Mouse (Mus musculus) embryonic facial prominence, embryonic 14.5 days (tissue): ENCODE measurements around the gene Twist2. TPM values are rescaled to one million over a fixed set of nuclear protein-coding genes. Genes with fewer than 3 reads are reported as not detected.

Source experiments
- ATAC-seq: fragments of 200-750 bp; cut with Nextera tagmentation; 2 replicates; pipeline ENCODE4 v1.8.0; 2017; ENCODE audit warnings: low read depth, moderate number of reproducible peaks, moderate TSS enrichment
- DNase-seq: peaks from one replicate; pipeline ENCODE4 v3.0.0-alpha.2; 2015; ENCODE audit warnings: low spot score
- H3K27ac ChIP-seq: fragments of 300-500 bp; sonication (generic); replicated peaks from 2 replicates; pipeline ENCODE4 v1.5.1; 2014; ENCODE audit warnings: low read depth, mild to moderate bottlenecking, low read length, moderate library complexity
- H3K27me3 ChIP-seq: fragments of 300-500 bp; sonication (generic); replicated peaks from 2 replicates; pipeline ENCODE4 v1.6.1; 2014; ENCODE audit warnings: low read length; ENCODE audit not compliant: control insufficient read depth, insufficient read depth
- H3K36me3 ChIP-seq: fragments of 300-500 bp; sonication (generic); 2 replicates; pipeline ENCODE4 v1.6.1; 2014; ENCODE audit warnings: low read length, mixed read lengths; ENCODE audit not compliant: control insufficient read depth, insufficient read depth
- H3K4me1 ChIP-seq: fragments of 300-500 bp; sonication (generic); 2 replicates; pipeline ENCODE4 v1.6.1; 2014; ENCODE audit warnings: antibody characterized with exemption, low read length; ENCODE audit not compliant: control insufficient read depth, insufficient read depth
- H3K4me2 ChIP-seq: fragments of 300-500 bp; sonication (generic); 2 replicates; pipeline ENCODE4 v1.6.1; 2014; ENCODE audit warnings: low read depth, mild to moderate bottlenecking, low read length, moderate library complexity, mixed read lengths
- H3K4me3 ChIP-seq: fragments of 300-500 bp; sonication (generic); 2 replicates; pipeline ENCODE4 v1.5.1; 2014; ENCODE audit warnings: low read depth, mild to moderate bottlenecking, low read length
- H3K9ac ChIP-seq: fragments of 300-500 bp; sonication (generic); 2 replicates; pipeline ENCODE4 v1.6.1; 2014; ENCODE audit warnings: low read depth, mild to moderate bottlenecking, low read length, moderate library complexity, mixed read lengths
- H3K9me3 ChIP-seq: fragments of 300-500 bp; sonication (generic); 2 replicates; pipeline ENCODE4 v1.6.1; 2016; ENCODE audit warnings: low read length; ENCODE audit not compliant: control insufficient read depth
- WGBS: fragments of 180-500 bp; shearing (Covaris S2); extraction: QIAGEN DNeasy Blood & Tissue Kit; methylation state at CpG from one replicate; pipeline ENCODE4 v1.1.7; 2014; 5-methylcytosine and 5-hydroxymethylcytosine counted together
- polyA plus RNA-seq: library from polyadenylated mRNA; unstranded; fragments of >200 nt; fragmentation: Nextera tagmentation; extraction: Ambion mirVana; gene quantifications from 2 replicates; pipeline ENCODE4 v1.2.1, GENCODE M21; 2014

Gene Twist2
- polyA plus RNA-seq, 1 experiment from 2014 or later: 46.4 TPM

DNA sequence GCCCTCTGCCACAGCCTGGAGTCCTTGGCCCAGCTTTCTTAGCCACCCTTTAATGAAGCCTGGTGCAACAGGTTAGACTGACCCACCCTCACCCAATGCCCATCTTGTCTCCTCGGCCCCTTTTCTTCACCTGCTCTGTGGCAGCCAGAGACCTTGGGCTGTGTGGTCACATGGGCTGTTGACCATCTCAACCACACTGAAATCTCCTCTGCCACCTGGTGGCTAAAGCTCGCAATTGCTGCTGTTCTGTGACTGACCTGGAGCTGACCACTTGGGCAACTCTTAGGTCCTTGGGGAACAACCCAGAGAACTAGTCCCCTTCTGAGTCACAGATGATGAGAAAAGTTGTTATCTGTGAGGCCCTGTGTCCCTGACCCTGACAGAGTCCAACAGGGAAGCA is 73.4 kb downstream of the Twist2 start:
- Histone ChIP-seq H3K27ac (no peak overlapping the region), H3K9ac (no peak overlapping the region), H3K36me3 (no peaks in the 10 kb centered on the region), H3K9me3 (no peaks in the 10 kb centered on the region), H3K4me2 (no peak overlapping the region), H3K27me3 (no peaks in the 10 kb centered on the region), H3K4me1 (peaks cover 24% of the 10 kb centered on the region), H3K4me3 (no peak overlapping the region)
- 7% methylated on average over 2 of the region's 2 CpGs for WGBS
- DNase-seq (peak; percentile 34), ATAC-seq (no peak)

DNA sequence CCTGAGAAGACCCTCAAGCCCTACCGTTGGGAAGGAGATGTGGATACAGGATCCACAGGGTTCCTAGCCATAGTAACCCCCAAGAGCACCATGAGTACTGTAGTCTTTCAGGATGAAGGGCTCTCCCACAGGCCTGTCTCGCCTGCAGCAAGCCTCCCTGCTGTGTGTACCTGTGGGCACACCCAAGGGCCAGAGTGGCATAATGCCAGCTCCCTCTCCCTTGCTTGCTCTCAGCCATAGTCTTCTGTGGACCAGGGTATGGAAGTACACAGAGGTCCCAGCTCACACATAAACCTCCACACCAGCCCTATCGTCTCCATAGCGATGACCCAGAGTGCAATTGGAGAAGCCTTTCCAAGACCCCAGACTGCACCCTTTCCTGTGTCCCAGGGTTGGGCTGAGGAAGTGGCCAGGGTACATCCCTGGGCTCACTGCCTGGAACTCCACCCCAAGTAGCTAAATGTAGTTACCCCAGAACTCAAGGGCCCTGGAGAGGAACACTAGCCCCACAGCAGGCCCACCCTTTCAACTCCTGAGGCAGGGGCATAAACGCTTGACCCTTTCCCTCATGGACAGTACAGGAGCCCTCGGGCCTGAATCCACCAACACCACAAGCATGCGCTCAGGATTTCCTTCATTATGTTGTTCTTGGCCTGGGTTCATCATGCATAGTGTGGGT is 73.9 kb downstream of the Twist2 start:
- Histone ChIP-seq H3K27me3 (no peaks in the 10 kb centered on the region), H3K4me3 (no peak overlapping the region), H3K9me3 (no peaks in the 10 kb centered on the region), H3K4me1 (peaks cover 24% of the 10 kb centered on the region), H3K27ac (no peak overlapping the region), H3K9ac (no peak overlapping the region), H3K4me2 (no peak overlapping the region), H3K36me3 (no peaks in the 10 kb centered on the region)
- no peak for ATAC-seq
- DNase-seq: no peak
- 68% methylated on average over 7 of the region's 7 CpGs for WGBS

DNA sequence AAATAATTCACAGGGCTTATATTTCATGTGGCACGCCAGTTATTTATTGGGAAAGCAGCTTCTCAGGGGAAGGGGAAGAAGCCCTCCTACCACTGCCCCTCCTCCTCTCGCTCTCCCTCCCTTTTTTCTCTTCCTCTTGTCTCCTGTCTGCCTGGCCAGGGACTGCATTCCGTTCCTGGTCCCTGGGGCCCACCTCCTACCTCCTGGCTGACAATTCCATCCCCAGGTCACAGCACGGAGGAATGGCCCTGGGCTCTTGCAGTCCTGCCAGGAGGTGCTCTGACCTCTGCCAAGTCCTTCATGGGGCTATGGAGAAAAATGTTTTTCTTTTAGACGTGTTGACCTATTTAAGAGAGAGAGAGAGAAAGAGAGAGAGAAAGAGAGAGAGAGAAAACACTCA is 77.4 kb downstream of the Twist2 start:
- no peak overlapping the region for H3K4me2 ChIP-seq
- 18% methylated on average over 5 of the region's 5 CpGs for WGBS
- no peaks in the 10 kb centered on the region for H3K36me3 ChIP-seq
- no peak overlapping the region for H3K4me3 ChIP-seq
- H3K27me3 ChIP-seq: no peaks in the 10 kb centered on the region
- H3K9me3 ChIP-seq: peaks cover 7% of the 10 kb centered on the region; the same call in 1 of the 2 replicates
- peak overlapping the region; percentile 15; the same call in 1 of the 2 replicates for H3K27ac ChIP-seq
- H3K4me1 ChIP-seq: peaks cover 5% of the 10 kb centered on the region
- no peak for ATAC-seq
- H3K9ac ChIP-seq: no peak overlapping the region
- DNase-seq: no peak

DNA sequence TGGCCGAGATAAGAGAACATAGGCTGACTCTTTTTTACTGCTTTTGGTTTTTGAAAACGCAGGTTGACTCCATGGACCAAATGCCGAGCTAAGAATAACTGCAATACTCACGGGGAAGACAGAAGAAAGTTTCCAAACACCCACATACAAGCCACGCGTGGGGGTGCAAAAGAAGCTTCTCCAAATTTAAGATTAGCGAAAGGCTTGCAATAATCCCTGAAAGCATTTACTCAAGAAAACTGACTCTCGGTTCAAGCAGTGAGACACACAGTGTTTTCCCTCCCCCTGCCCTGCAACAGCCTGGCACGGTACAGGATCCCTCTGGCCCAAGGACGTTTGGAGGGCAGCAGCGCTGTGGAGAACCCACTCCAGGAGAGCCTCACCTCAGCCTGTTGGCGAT is 78.9 kb downstream of the Twist2 start:
- Histone ChIP-seq H3K4me1 (peaks cover 5% of the 10 kb centered on the region), H3K27ac (no peak overlapping the region), H3K27me3 (no peaks in the 10 kb centered on the region), H3K9ac (no peak overlapping the region), H3K4me3 (no peak overlapping the region), H3K4me2 (no peak overlapping the region), H3K9me3 (peaks cover 13% of the 10 kb centered on the region; the same call in 1 of the 2 replicates), H3K36me3 (no peaks in the 10 kb centered on the region)
- no peak for ATAC-seq
- no peak for DNase-seq
- 88% methylated on average over 12 of the region's 12 CpGs for WGBS

DNA sequence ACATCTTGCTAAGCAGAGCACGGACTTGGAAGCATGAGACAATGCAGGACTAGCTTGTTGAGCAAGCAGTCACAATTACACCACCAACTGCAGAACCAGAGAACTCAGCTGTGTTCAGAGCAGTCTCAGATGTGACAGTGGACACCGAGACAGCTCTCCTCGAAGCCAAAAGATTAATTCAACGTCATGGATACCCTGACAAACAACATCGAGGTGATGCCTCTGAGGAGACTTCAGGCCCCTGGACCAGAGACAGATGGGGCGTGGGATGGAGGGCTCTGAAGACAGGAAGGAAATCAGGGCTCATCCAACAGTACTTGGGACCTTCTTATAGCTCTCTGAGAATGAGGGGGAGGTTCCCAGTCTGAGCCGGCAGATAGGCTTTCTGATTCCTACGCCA is 79.6 kb downstream of the Twist2 start:
- DNase-seq (no peak), ATAC-seq (no peak)
- Histone ChIP-seq H3K27ac (no peak overlapping the region), H3K4me1 (peaks cover 5% of the 10 kb centered on the region), H3K4me3 (no peak overlapping the region), H3K36me3 (no peaks in the 10 kb centered on the region), H3K9ac (no peak overlapping the region), H3K4me2 (no peak overlapping the region), H3K9me3 (peaks cover 13% of the 10 kb centered on the region; the same call in 1 of the 2 replicates), H3K27me3 (no peaks in the 10 kb centered on the region)
- WGBS: 67% methylated on average over 8 of the region's 8 CpGs

DNA sequence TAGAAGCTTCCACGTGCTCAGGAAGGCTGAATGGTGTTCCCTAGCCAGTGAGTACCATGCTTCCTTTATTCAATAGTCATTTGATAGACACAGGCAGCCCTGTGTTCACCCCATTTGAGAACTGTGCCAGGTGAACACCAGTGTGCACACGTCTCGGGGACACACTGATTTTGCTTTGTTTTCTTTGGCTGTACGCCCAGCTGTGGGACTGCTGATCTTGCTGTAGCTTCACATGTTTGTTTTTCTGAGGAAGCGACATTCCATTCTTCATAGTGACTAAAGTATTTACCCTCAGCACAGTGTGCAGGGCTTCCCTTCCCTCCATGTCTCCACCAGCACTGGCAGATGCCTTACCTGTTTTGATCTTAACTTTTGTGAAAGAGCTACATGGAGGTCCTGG is 81.9 kb downstream of the Twist2 start:
- H3K4me3 ChIP-seq: no peak overlapping the region
- no peaks in the 10 kb centered on the region for H3K36me3 ChIP-seq
- H3K9ac ChIP-seq: no peak overlapping the region
- no peak overlapping the region for H3K4me2 ChIP-seq
- H3K27me3 ChIP-seq: no peaks in the 10 kb centered on the region
- peaks cover 13% of the 10 kb centered on the region; the same call in 1 of the 2 replicates for H3K9me3 ChIP-seq
- H3K4me1 ChIP-seq: peaks cover 5% of the 10 kb centered on the region
- DNase-seq (peak; percentile 86), ATAC-seq (peak; percentile 83)
- WGBS: 45% methylated on average over 5 of the region's 5 CpGs
- no peak overlapping the region for H3K27ac ChIP-seq

DNA sequence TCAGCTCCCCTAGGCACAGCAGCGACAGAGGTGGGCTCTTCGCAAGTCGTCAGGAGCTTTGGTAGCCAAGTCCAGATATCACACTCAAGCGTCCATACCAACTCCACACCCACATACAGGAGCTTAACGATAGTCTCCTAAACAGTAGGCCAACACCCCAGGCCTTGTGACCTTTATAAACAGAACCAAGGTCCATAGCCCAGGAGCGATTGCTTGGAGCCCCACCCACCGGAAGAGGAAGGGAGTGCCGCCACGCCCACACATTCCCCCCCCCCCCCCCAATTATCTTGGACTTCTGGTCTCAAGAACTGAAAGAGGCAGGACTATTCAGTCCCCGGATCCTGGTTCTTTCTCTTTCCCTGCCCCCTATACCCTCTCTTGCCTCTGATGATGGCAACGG is 92.3 kb downstream of the Twist2 start:
- WGBS: 97% methylated on average over 11 of the region's 11 CpGs
- no peak overlapping the region for H3K4me2 ChIP-seq
- DNase-seq: no peak
- no peak overlapping the region for H3K9ac ChIP-seq
- no peak for ATAC-seq
- no peaks in the 10 kb centered on the region for H3K9me3 ChIP-seq
- no peak overlapping the region for H3K4me3 ChIP-seq
- H3K27ac ChIP-seq: no peak overlapping the region
- H3K36me3 ChIP-seq: no peaks in the 10 kb centered on the region
- H3K4me1 ChIP-seq: no peaks in the 10 kb centered on the region
- no peaks in the 10 kb centered on the region for H3K27me3 ChIP-seq

DNA sequence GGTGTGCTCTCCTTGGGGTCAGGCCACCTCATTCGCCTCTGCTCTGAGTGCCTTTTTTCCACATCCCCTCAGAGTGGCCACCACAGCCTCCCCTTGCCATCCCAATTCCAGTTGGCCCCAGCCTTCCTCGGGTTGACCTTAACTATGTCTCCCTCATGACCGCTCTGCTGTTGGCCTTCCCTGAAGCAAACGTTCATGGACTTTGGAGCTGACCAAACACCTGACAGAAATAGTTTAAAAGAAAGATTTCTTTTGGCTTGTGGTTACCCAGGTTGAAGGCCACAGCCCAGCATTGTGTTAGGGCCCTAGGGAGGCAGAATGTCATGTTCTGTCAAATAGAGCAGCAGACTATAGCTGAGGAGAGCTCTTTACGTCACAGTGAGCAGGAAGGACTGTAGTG is 93.0 kb downstream of the Twist2 start:
- ATAC-seq (no peak), DNase-seq (no peak)
- Histone ChIP-seq H3K9me3 (no peaks in the 10 kb centered on the region), H3K4me1 (no peaks in the 10 kb centered on the region), H3K27ac (no peak overlapping the region), H3K27me3 (no peaks in the 10 kb centered on the region), H3K4me3 (no peak overlapping the region), H3K4me2 (no peak overlapping the region), H3K36me3 (no peaks in the 10 kb centered on the region), H3K9ac (no peak overlapping the region)
- WGBS: 89% methylated on average over 5 of the region's 5 CpGs

DNA sequence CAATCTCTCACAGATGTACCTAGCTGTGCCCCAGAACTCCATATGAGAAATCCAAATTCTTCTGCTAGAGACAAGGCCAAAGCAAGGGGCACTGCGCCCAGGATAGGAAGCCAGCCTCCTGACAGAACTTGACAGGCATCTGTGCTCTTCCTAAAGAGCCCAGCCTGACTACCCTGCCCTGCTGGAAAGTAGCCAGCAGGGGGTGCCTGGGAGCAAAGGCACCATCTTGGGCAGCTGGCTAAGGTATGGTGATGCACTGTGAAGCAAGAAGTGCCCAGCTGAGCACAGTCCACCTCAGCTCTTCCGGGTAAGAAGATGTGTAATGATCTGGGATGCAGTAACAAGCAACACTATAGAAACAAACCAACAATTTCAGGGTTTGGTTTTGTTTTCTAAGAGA is 95.8 kb downstream of the Twist2 start:
- ATAC-seq (no peak), DNase-seq (no peak)
- Histone ChIP-seq H3K27me3 (no peaks in the 10 kb centered on the region), H3K36me3 (no peaks in the 10 kb centered on the region), H3K27ac (no peak overlapping the region), H3K4me1 (no peaks in the 10 kb centered on the region), H3K4me3 (no peak overlapping the region), H3K4me2 (no peak overlapping the region), H3K9me3 (no peaks in the 10 kb centered on the region), H3K9ac (no peak overlapping the region)
- WGBS: 82% methylated on average over 2 of the region's 2 CpGs
